Mouse (Mus musculus): Measurements from ENCODE around the gene Nectin3. TPM values are rescaled to one million over a fixed set of nuclear protein-coding genes. Genes with fewer than 3 reads are reported as not detected.

Gene Nectin3
- total and polyA plus RNA-seq, 3 experiments, result 0.16 TPM; not detected in 2

- H3K27me3 ChIP-seq (ENCODE audit: insufficient read depth, low read length), result no peaks in the 10 kb centered on the region
- H3K4me1 ChIP-seq (ENCODE audit: insufficient read depth, low read depth, low read length), result no peaks in the 10 kb centered on the region
- TF ChIP-seq POLR2AphosphoS5 (IDR thresholded peaks at IDR 0.05; ENCODE audit: insufficient replicate concordance, low read depth, low read length), result no peak
- no peak for TF ChIP-seq GATA2 (IDR thresholded peaks at IDR 0.05; ENCODE audit: borderline replicate concordance, low read depth, low read length)
- no peak for TF ChIP-seq GATA1 (IDR thresholded peaks at IDR 0.05; ENCODE audit: borderline replicate concordance, low read length)
- TF ChIP-seq TAL1 (conservative IDR thresholded peaks at IDR 0.05; ENCODE audit: low read depth, low read length), result no peak
- no peak for TF ChIP-seq CTCF (IDR thresholded peaks at IDR 0.05; ENCODE audit: low read depth, low read length)
- DNase-seq (ENCODE audit: low spot score) (no peak), ATAC-seq (ENCODE audit: extremely low read depth, insufficient number of reproducible peaks, low FRiP score, poor library complexity, severe bottlenecking) (no peak)
- H3K36me3 ChIP-seq (replicated peaks), result no peaks in the 10 kb centered on the region
- no peak overlapping the region for H3K4me3 ChIP-seq (ENCODE audit: low read depth, low read length)
- peaks cover 24% of the 10 kb centered on the region for H3K9me3 ChIP-seq (replicated peaks)
Measured at GRCm38 (mm10) chr16:46406844-46407639, 91.3 kb downstream of the Nectin3 start.

- no peaks in the 10 kb centered on the region for H3K36me3 ChIP-seq (replicated peaks)
- peaks cover 44% of the 10 kb centered on the region for H3K9me3 ChIP-seq (replicated peaks)
- TF ChIP-seq TAL1 (conservative IDR thresholded peaks at IDR 0.05; ENCODE audit: low read depth, low read length), result no peak
- TF ChIP-seq GATA1 (IDR thresholded peaks at IDR 0.05; ENCODE audit: borderline replicate concordance, low read length), result no peak
- TF ChIP-seq CTCF (IDR thresholded peaks at IDR 0.05; ENCODE audit: low read depth, low read length), result no peak
- no peak for TF ChIP-seq POLR2AphosphoS5 (IDR thresholded peaks at IDR 0.05; ENCODE audit: insufficient replicate concordance, low read depth, low read length)
- TF ChIP-seq GATA2 (IDR thresholded peaks at IDR 0.05; ENCODE audit: borderline replicate concordance, low read depth, low read length), result no peak
- no peak overlapping the region for H3K4me3 ChIP-seq (ENCODE audit: low read depth, low read length)
- DNase-seq (ENCODE audit: low spot score) (no peak), ATAC-seq (ENCODE audit: extremely low read depth, insufficient number of reproducible peaks, low FRiP score, poor library complexity, severe bottlenecking) (no peak)
- no peaks in the 10 kb centered on the region for H3K27me3 ChIP-seq (ENCODE audit: insufficient read depth, low read length)
- no peaks in the 10 kb centered on the region for H3K4me1 ChIP-seq (ENCODE audit: insufficient read depth, low read depth, low read length)
Measured at GRCm38 (mm10) chr16:46397945-46398344, 100.4 kb downstream of the Nectin3 start.

- TF ChIP-seq TAL1 (conservative IDR thresholded peaks at IDR 0.05; ENCODE audit: low read depth, low read length), result no peak
- TF ChIP-seq POLR2AphosphoS5 (IDR thresholded peaks at IDR 0.05; ENCODE audit: insufficient replicate concordance, low read depth, low read length), result no peak
- TF ChIP-seq GATA1 (IDR thresholded peaks at IDR 0.05; ENCODE audit: borderline replicate concordance, low read length), result no peak
- TF ChIP-seq CTCF (IDR thresholded peaks at IDR 0.05; ENCODE audit: low read depth, low read length), result no peak
- TF ChIP-seq GATA2 (IDR thresholded peaks at IDR 0.05; ENCODE audit: borderline replicate concordance, low read depth, low read length), result no peak
- ATAC-seq (ENCODE audit: extremely low read depth, insufficient number of reproducible peaks, low FRiP score, poor library complexity, severe bottlenecking) (no peak), DNase-seq (ENCODE audit: low spot score) (no peak)
- no peaks in the 10 kb centered on the region for H3K27me3 ChIP-seq (ENCODE audit: insufficient read depth, low read length)
- peaks cover 14% of the 10 kb centered on the region for H3K9me3 ChIP-seq (replicated peaks)
- no peaks in the 10 kb centered on the region for H3K36me3 ChIP-seq (replicated peaks)
- H3K4me1 ChIP-seq (ENCODE audit: insufficient read depth, low read depth, low read length), result no peaks in the 10 kb centered on the region
- no peak overlapping the region for H3K4me3 ChIP-seq (ENCODE audit: low read depth, low read length)
Measured at GRCm38 (mm10) chr16:46389415-46390033, 108.8 kb downstream of the Nectin3 start.

- H3K27me3 ChIP-seq (ENCODE audit: insufficient read depth, low read length), result no peaks in the 10 kb centered on the region
- DNase-seq (ENCODE audit: low spot score) (no peak), ATAC-seq (ENCODE audit: extremely low read depth, insufficient number of reproducible peaks, low FRiP score, poor library complexity, severe bottlenecking) (no peak)
- no peaks in the 10 kb centered on the region for H3K4me1 ChIP-seq (ENCODE audit: insufficient read depth, low read depth, low read length)
- no peak overlapping the region for H3K4me3 ChIP-seq (ENCODE audit: low read depth, low read length)
- H3K9me3 ChIP-seq (replicated peaks), result peaks cover 12% of the 10 kb centered on the region
- no peak for TF ChIP-seq POLR2AphosphoS5 (IDR thresholded peaks at IDR 0.05; ENCODE audit: insufficient replicate concordance, low read depth, low read length)
- no peak for TF ChIP-seq GATA1 (IDR thresholded peaks at IDR 0.05; ENCODE audit: borderline replicate concordance, low read length)
- TF ChIP-seq TAL1 (conservative IDR thresholded peaks at IDR 0.05; ENCODE audit: low read depth, low read length), result no peak
- no peak for TF ChIP-seq CTCF (IDR thresholded peaks at IDR 0.05; ENCODE audit: low read depth, low read length)
- TF ChIP-seq GATA2 (IDR thresholded peaks at IDR 0.05; ENCODE audit: borderline replicate concordance, low read depth, low read length), result no peak
- H3K36me3 ChIP-seq (replicated peaks), result no peaks in the 10 kb centered on the region
Measured at GRCm38 (mm10) chr16:46388527-46389414, 109.6 kb downstream of the Nectin3 start.

- no peaks in the 10 kb centered on the region for H3K27me3 ChIP-seq (ENCODE audit: insufficient read depth, low read length)
- TF ChIP-seq TAL1 (conservative IDR thresholded peaks at IDR 0.05; ENCODE audit: low read depth, low read length) (no peak), GATA1 (IDR thresholded peaks at IDR 0.05; ENCODE audit: borderline replicate concordance, low read length) (no peak), POLR2AphosphoS5 (IDR thresholded peaks at IDR 0.05; ENCODE audit: insufficient replicate concordance, low read depth, low read length) (no peak), CTCF (IDR thresholded peaks at IDR 0.05; ENCODE audit: low read depth, low read length) (no peak)
Measured at GRCm38 (mm10) chr16:46384279-46384678, 114.0 kb downstream of the Nectin3 start.

More at GRCm38 (mm10) chr16:46384279-46384678, 114.0 kb downstream of the Nectin3 start:
- DNase-seq (ENCODE audit: low spot score), result no peak
- no peak for ATAC-seq (ENCODE audit: extremely low read depth, insufficient number of reproducible peaks, low FRiP score, poor library complexity, severe bottlenecking)
- no peaks in the 10 kb centered on the region for H3K36me3 ChIP-seq (replicated peaks)
- no peak overlapping the region for H3K4me3 ChIP-seq (ENCODE audit: low read depth, low read length)
- H3K9me3 ChIP-seq (replicated peaks), result peaks cover 30% of the 10 kb centered on the region
- H3K4me1 ChIP-seq (ENCODE audit: insufficient read depth, low read depth, low read length), result no peaks in the 10 kb centered on the region

Data from G1E (cell line).